Mouse (Mus musculus) kidney, embryonic 14.5 days (tissue): ENCODE measurements around the gene Rabgap1l. TPM values are rescaled to one million over a fixed set of nuclear protein-coding genes. Genes with fewer than 3 reads are reported as not detected.

Experiments
- ATAC-seq: fragments of 200-750 bp; cut with Nextera tagmentation; 2 replicates; pipeline ENCODE4 v1.8.0; 2017; ENCODE audit warnings: moderate number of reproducible peaks, mild to moderate bottlenecking, moderate TSS enrichment, moderate library complexity; ENCODE audit not compliant: low FRiP score, low TSS enrichment
- H3K27ac ChIP-seq: fragments of 300-500 bp; sonication (generic); 2 replicates; pipeline ENCODE4 v1.5.1; 2014; ENCODE audit warnings: low read depth, mild to moderate bottlenecking, low read length, moderate library complexity, mixed read lengths
- H3K27me3 ChIP-seq: fragments of 300-500 bp; sonication (generic); 2 replicates; pipeline ENCODE4 v1.6.1; 2014; ENCODE audit warnings: mild to moderate bottlenecking, low read length; ENCODE audit not compliant: control insufficient read depth, insufficient read depth
- H3K36me3 ChIP-seq: fragments of 300-500 bp; sonication (generic); 2 replicates; pipeline ENCODE4 v1.6.1; 2014; ENCODE audit warnings: low read length, mixed read lengths; ENCODE audit not compliant: control insufficient read depth, insufficient read depth
- H3K4me1 ChIP-seq: fragments of 300-500 bp; sonication (generic); 2 replicates; pipeline ENCODE4 v1.6.1; 2014; ENCODE audit warnings: low read length, mixed read lengths; ENCODE audit not compliant: control insufficient read depth, insufficient read depth
- H3K4me2 ChIP-seq: fragments of 300-500 bp; sonication (generic); replicated peaks from 2 replicates; pipeline ENCODE4 v1.6.1; 2014; ENCODE audit warnings: low read depth, mild to moderate bottlenecking, low read length
- H3K4me3 ChIP-seq: fragments of 300-500 bp; sonication (generic); 2 replicates; pipeline ENCODE4 v1.5.1; 2014; ENCODE audit warnings: mild to moderate bottlenecking, low read length
- H3K9ac ChIP-seq: fragments of 300-500 bp; sonication (generic); 2 replicates; pipeline ENCODE4 v1.6.1; 2014; ENCODE audit warnings: low read depth, mild to moderate bottlenecking, low read length, moderate library complexity
- H3K9me3 ChIP-seq: fragments of 300-500 bp; sonication (generic); 2 replicates; pipeline ENCODE4 v1.6.1; 2016; ENCODE audit warnings: low read length; ENCODE audit not compliant: control insufficient read depth
- WGBS: fragments of 180-500 bp; shearing (Covaris S2); extraction: QIAGEN DNeasy Blood & Tissue Kit; methylation state at CpG from one replicate; pipeline ENCODE4 v1.1.7; 2014; 5-methylcytosine and 5-hydroxymethylcytosine counted together
- polyA plus RNA-seq: library from polyadenylated mRNA; unstranded; fragments of >200 nt; fragmentation: Nextera tagmentation; extraction: Ambion mirVana; gene quantifications from 2 replicates; pipeline ENCODE4 v1.2.1, GENCODE M21; 2014

Rabgap1l gene
- polyA plus RNA-seq, 1 experiment from 2014 or later: 13.2 TPM

DNA sequence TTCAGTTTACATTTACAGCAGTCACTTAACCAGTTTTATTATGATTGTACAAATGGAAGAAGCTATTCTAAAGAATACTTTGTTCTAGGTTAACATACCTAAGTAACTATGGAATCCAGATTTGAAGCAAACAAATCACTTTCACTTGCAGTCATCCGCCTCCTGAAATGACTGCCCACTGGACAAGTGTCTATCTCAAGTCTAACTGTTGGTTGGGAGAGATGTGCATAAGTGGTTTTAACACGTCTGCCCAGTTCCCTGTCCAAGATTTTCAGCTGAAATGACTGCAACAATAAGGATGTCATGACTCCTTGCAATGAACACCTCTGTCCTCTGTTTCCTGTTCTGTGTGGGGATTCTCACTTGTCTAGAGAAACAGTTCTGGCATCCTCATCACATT, 27.4 kb downstream of the Rabgap1l start:
- no peak overlapping the region for H3K4me2 ChIP-seq
- no peaks in the 10 kb centered on the region for H3K9me3 ChIP-seq
- H3K9ac ChIP-seq: no peak overlapping the region
- no peak for ATAC-seq
- WGBS: 76% methylated on average over 2 of the region's 2 CpGs
- no peak overlapping the region for H3K4me3 ChIP-seq
- no peaks in the 10 kb centered on the region for H3K36me3 ChIP-seq
- no peaks in the 10 kb centered on the region for H3K27me3 ChIP-seq
- no peaks in the 10 kb centered on the region for H3K4me1 ChIP-seq
- H3K27ac ChIP-seq: no peak overlapping the region

DNA sequence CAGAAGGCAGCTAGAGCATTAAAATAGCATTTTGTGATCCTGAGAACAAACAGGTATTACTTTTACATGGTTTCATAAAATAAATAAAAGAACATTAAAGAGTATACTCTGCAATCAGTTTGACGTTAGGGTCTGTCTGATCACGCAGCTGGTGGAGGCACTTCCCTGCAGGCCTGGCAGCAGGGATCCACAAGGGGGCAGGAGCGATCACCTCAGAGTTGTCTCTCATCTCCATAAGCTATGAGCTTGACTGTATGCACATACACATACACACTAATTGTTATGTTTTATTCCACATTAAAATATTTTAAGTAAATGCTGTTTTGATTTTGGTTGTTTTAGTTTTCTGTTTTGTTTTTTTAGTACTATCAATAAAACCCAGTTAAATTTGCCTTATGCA, 34.8 kb downstream of the Rabgap1l start:
- no peaks in the 10 kb centered on the region for H3K36me3 ChIP-seq
- H3K4me3 ChIP-seq: no peak overlapping the region
- H3K4me1 ChIP-seq: no peaks in the 10 kb centered on the region
- no peak overlapping the region for H3K27ac ChIP-seq
- WGBS: 20% methylated on average over 3 of the region's 3 CpGs
- no peak overlapping the region for H3K9ac ChIP-seq
- H3K27me3 ChIP-seq: no peaks in the 10 kb centered on the region
- no peak for ATAC-seq
- H3K9me3 ChIP-seq: no peaks in the 10 kb centered on the region
- H3K4me2 ChIP-seq: no peak overlapping the region

DNA sequence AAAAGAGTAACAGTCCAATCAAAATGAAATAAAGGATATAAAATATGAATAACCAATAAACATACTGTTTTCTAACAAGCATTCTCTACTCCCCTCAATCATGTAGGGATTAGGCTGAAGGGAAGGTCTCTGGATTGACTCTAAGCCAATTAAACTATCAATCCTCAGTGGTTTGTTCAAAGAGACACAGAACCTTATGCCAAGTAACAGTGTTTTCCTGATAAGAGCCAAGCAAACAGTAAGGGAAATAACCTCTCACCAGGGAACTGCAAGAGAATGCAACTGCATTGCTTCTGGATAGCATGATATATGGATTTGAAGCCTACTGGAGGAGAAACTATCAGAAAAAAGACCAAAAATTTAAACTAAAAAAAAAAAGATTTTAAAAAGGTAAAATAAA, 37.7 kb downstream of the Rabgap1l start:
- H3K4me2 ChIP-seq: no peak overlapping the region
- H3K4me1 ChIP-seq: no peaks in the 10 kb centered on the region
- no peak overlapping the region for H3K27ac ChIP-seq
- H3K36me3 ChIP-seq: no peaks in the 10 kb centered on the region
- H3K9me3 ChIP-seq: no peaks in the 10 kb centered on the region
- H3K9ac ChIP-seq: no peak overlapping the region
- no peaks in the 10 kb centered on the region for H3K27me3 ChIP-seq
- no peak for ATAC-seq
- H3K4me3 ChIP-seq: no peak overlapping the region

DNA sequence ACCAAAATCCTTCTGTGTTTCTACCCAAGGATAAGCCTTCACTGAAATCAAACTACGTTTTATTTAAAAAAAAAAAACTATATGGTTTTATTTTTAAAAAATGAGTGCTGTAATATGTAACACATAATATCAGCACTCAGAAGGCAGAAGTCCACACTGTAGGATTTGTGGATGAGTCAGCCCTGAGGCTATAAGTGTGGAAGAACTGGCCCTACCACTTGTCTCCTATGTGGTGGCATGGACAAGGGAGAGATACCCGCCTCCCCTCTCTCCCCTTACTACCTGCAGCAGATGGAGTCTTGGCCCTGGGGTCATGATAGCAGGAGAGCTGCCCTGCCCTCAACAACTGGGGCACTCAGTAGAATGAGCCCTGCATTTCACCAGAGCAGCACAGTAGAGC, 42.4 kb downstream of the Rabgap1l start:
- no peaks in the 10 kb centered on the region for H3K9me3 ChIP-seq
- H3K4me2 ChIP-seq: no peak overlapping the region
- H3K4me1 ChIP-seq: no peaks in the 10 kb centered on the region
- 76% methylated on average over 2 of the region's 2 CpGs for WGBS
- no peaks in the 10 kb centered on the region for H3K27me3 ChIP-seq
- H3K9ac ChIP-seq: no peak overlapping the region
- H3K27ac ChIP-seq: no peak overlapping the region
- no peaks in the 10 kb centered on the region for H3K36me3 ChIP-seq
- H3K4me3 ChIP-seq: no peak overlapping the region
- ATAC-seq: no peak

DNA sequence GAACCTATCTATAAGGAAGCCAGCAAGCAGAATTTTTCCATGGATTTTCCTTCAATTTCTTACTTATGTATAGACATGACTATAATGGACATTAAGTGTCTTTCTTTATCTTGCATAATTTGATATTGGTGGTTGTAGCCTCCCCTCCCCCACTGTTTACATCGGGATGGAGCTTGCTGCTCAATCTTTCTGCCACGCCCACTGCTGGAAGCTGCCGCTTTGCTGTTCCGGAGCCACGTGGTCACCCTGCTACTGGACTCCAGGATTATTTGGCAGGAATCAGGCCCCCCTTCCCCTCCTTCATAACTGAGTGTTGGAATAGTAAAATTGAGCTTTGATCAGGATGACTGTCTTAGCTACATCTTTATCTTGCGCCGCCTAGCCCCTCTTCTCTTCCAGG, 46.2 kb downstream of the Rabgap1l start:
- WGBS: 42% methylated on average over 7 of the region's 7 CpGs
- no peak for ATAC-seq
- Histone ChIP-seq H3K27me3 (no peaks in the 10 kb centered on the region), H3K4me1 (no peaks in the 10 kb centered on the region), H3K9me3 (no peaks in the 10 kb centered on the region), H3K4me3 (no peak overlapping the region), H3K27ac (no peak overlapping the region), H3K9ac (no peak overlapping the region), H3K36me3 (no peaks in the 10 kb centered on the region), H3K4me2 (no peak overlapping the region)

DNA sequence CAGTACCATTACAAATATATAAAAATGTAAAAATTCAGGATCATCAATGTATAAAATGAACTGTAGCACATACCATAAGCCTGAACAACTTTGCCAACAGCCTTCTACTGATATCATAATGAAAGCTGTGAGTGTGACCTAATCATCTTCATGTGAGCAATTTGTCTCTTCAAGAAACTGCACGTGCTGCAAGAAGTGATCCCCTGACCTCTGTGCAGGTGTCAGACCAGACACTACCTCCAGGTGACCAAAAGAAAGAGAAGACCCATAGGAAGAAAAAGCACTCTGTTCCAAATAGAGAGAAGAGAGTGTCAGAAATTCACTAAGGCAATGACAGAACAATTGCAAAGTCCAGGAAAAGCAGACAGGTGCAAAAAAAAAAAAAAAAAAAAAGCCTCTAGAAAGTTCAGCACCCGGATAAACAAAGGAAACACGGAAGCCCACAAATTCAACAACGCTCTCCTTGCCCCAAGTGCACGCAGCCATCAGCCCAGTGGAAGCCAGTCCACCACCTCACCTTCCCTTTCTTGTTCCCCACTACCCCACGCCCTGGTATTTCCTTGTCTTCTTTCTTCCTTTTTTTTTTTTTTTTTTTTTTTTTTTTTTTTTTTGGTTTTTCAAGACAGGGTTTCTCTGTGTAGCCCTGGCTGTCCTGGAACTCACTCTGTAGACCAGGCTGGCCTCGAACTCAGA, 47.6 kb downstream of the Rabgap1l start:
- Histone ChIP-seq H3K4me2 (no peak overlapping the region), H3K9ac (no peak overlapping the region), H3K9me3 (no peaks in the 10 kb centered on the region), H3K4me1 (no peaks in the 10 kb centered on the region), H3K4me3 (no peak overlapping the region), H3K27me3 (no peaks in the 10 kb centered on the region), H3K27ac (no peak overlapping the region), H3K36me3 (no peaks in the 10 kb centered on the region)
- no peak for ATAC-seq
- 79% methylated on average over 6 of the region's 7 CpGs for WGBS

DNA sequence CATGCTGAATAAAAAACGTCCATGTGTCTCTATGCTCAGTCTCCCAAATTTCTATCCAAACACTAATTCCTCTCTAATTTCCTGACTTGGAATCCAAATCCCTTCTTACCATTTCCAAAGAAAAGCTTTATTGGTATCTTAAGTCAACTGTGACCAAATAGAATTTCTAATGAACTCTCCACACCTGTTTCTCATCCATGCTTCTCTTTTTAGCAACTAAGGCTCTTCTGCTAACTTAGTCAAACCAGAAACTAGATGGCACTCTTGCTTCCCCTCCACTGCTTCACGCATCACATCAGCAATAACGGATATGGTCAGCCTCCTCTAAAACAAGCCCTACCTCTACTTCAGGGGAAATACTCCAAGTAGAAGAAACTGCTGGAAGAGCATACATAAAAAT, 49.0 kb downstream of the Rabgap1l start:
- ATAC-seq: no peak
- Histone ChIP-seq H3K36me3 (no peaks in the 10 kb centered on the region), H3K9me3 (no peaks in the 10 kb centered on the region), H3K9ac (no peak overlapping the region), H3K4me2 (no peak overlapping the region), H3K4me3 (no peak overlapping the region), H3K27ac (no peak overlapping the region), H3K27me3 (no peaks in the 10 kb centered on the region), H3K4me1 (no peaks in the 10 kb centered on the region)
- 42% methylated on average over 3 of the region's 3 CpGs for WGBS

DNA sequence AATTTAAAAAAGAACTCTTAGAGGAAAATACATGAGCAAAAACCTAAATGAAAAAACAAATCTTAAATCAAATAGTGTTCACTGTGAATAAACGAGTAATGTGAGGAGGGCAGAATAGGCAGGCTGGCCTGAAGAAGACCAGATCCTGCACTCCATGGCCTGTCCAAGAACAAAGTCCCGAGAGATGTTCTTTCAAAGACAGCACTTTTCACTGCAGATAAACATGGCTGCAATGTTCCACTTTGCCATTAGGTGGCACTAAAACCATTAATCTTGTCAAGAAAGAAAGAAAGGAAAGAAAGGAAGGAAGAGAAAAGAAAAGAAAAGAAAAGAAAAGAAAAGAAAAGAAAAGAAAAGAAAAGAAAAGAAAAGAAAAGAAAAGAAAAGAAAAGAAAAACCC, 49.8 kb downstream of the Rabgap1l start:
- Histone ChIP-seq H3K4me3 (no peak overlapping the region), H3K27me3 (no peaks in the 10 kb centered on the region)
- WGBS: 3% methylated on average over 2 of the region's 2 CpGs

DNA sequence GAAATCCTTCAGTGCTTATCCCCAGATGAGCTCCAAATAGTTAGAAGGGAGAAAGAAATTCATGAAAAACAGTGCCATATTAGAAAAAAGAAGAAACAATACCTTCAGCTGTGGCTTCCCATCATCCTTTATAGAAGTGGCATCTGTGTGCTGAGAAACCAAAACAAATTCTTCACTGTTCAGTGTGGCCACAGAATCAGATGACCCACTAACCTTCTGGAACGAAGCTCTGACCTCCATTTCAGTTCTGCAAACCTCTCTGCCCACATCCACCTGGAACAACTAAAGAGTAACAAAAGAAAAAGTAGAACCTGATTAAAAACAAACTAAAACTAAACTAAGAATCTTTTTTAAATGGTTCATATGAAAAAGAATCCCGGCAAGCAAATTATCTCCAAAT, 52.4 kb downstream of the Rabgap1l start:
- no peaks in the 10 kb centered on the region for H3K4me1 ChIP-seq
- no peaks in the 10 kb centered on the region for H3K27me3 ChIP-seq
- ATAC-seq: no peak
- no peak overlapping the region for H3K4me3 ChIP-seq
- H3K9ac ChIP-seq: no peak overlapping the region
- H3K27ac ChIP-seq: no peak overlapping the region
- H3K4me2 ChIP-seq: no peak overlapping the region
- no peaks in the 10 kb centered on the region for H3K36me3 ChIP-seq
- WGBS: 69% methylated on average over 2 of the region's 2 CpGs
- no peaks in the 10 kb centered on the region for H3K9me3 ChIP-seq

More for the DNA sequence above, 49.8 kb downstream of the Rabgap1l start:
- H3K4me2 ChIP-seq: no peak overlapping the region
- no peaks in the 10 kb centered on the region for H3K9me3 ChIP-seq
- 0 out of 2 replicates have a peak, but pooled peaks have one; percentile 55 for ATAC-seq
- no peaks in the 10 kb centered on the region for H3K36me3 ChIP-seq
- no peak overlapping the region for H3K27ac ChIP-seq
- no peaks in the 10 kb centered on the region for H3K4me1 ChIP-seq
- H3K9ac ChIP-seq: no peak overlapping the region
